Mouse (Mus musculus) lung, embryonic 14.5 days (tissue): ENCODE measurements around the gene Slc17a7. TPM values are rescaled to one million over a fixed set of nuclear protein-coding genes. Genes with fewer than 3 reads are reported as not detected.
"Not testable (repeated sequence)": the region's sequence is repeated elsewhere in the genome, so short reads cannot be mapped to it uniquely, and the experiment has no call there.

Experiments used
- ATAC-seq: fragments of 200-750 bp; cut with Nextera tagmentation; 2 replicates; pipeline ENCODE4 v1.8.0; 2017; ENCODE audit warnings: mild to moderate bottlenecking, moderate TSS enrichment, moderate library complexity; ENCODE audit not compliant: insufficient read depth
- DNase-seq: peaks from one replicate; pipeline ENCODE4 v3.0.0-alpha.2; 2015
- H3K27ac ChIP-seq: fragments of 300-500 bp; sonication (generic); 2 replicates; pipeline ENCODE4 v1.5.1; 2014; ENCODE audit warnings: low read depth, mild to moderate bottlenecking, moderate library complexity
- H3K27me3 ChIP-seq: fragments of 300-500 bp; sonication (generic); 2 replicates; pipeline ENCODE4 v1.6.1; 2014; ENCODE audit warnings: low read length, control low read depth; ENCODE audit not compliant: insufficient read depth
- H3K36me3 ChIP-seq: fragments of 300-500 bp; sonication (generic); 2 replicates; pipeline ENCODE4 v1.6.1; 2014; ENCODE audit warnings: control low read depth; ENCODE audit not compliant: insufficient read depth
- H3K4me1 ChIP-seq: fragments of 300-500 bp; sonication (generic); 2 replicates; pipeline ENCODE4 v1.6.1; 2014; ENCODE audit warnings: antibody characterized with exemption, control low read depth; ENCODE audit not compliant: insufficient read depth
- H3K4me2 ChIP-seq: fragments of 300-500 bp; sonication (generic); 2 replicates; pipeline ENCODE4 v1.6.1; 2014; ENCODE audit warnings: mild to moderate bottlenecking
- H3K4me3 ChIP-seq: fragments of 300-500 bp; sonication (generic); 2 replicates; pipeline ENCODE4 v1.5.1; 2014; ENCODE audit warnings: low read depth, low read length
- H3K9ac ChIP-seq: fragments of 300-500 bp; sonication (generic); 2 replicates; pipeline ENCODE4 v1.6.1; 2014
- H3K9me3 ChIP-seq: fragments of 300-500 bp; sonication (generic); 2 replicates; pipeline ENCODE4 v1.6.1; 2016; ENCODE audit warnings: low read depth, low read length, control low read depth
- CTCF ChIP-seq: IDR thresholded peaks from 2 replicates; pipeline ENCODE4 v1.5.1; 2016; ENCODE audit warnings: antibody characterized with exemption, low read depth
- WGBS: fragments of 180-500 bp; shearing (Covaris S2); extraction: QIAGEN DNeasy Blood & Tissue Kit; methylation state at CpG from one replicate; pipeline ENCODE4 v1.1.7; 2014; 5-methylcytosine and 5-hydroxymethylcytosine counted together
- polyA plus RNA-seq: library from polyadenylated mRNA; unstranded; fragments of >200 nt; fragmentation: Nextera tagmentation; extraction: Ambion mirVana; gene quantifications from 2 replicates; pipeline ENCODE4 v1.2.1, GENCODE M21; 2014

The Slc17a7 gene
- polyA plus RNA-seq, 1 experiment from 2014 or later = 0.09 TPM

- WGBS = 74% methylated on average over 15 of the region's 15 CpGs
- H3K27ac ChIP-seq = peak overlapping the region; percentile 95; the same call in 1 of the 2 replicates
- peaks cover 80% of the 10 kb centered on the region for H3K36me3 ChIP-seq
- ATAC-seq (no peak), DNase-seq (no peak)
- H3K4me3 ChIP-seq = peak overlapping the region; percentile 99
- H3K9me3 ChIP-seq = no peaks in the 10 kb centered on the region
- no peaks in the 10 kb centered on the region for H3K27me3 ChIP-seq
- no peak for TF ChIP-seq CTCF
- H3K4me1 ChIP-seq = peaks cover 15% of the 10 kb centered on the region
- H3K9ac ChIP-seq = peak overlapping the region; percentile 98
- peak overlapping the region; percentile 81 for H3K4me2 ChIP-seq
Measured at GRCm38 (mm10) chr7:45122561-45123185, 41.1 kb upstream of the Slc17a7 start.

GRCm38 (mm10) chr7:45123186-45123570 is 40.6 kb upstream of the Slc17a7 start:
- Histone ChIP-seq H3K4me1 (peaks cover 15% of the 10 kb centered on the region), H3K27me3 (no peaks in the 10 kb centered on the region), H3K9ac (peak overlapping the region; percentile 98), H3K4me2 (peak overlapping the region; percentile 81), H3K36me3 (peaks cover 82% of the 10 kb centered on the region), H3K4me3 (peak overlapping the region; percentile 99), H3K27ac (peak overlapping the region; percentile 95; the same call in 1 of the 2 replicates), H3K9me3 (no peaks in the 10 kb centered on the region)
- peak; percentile 53 for DNase-seq
- no peak for TF ChIP-seq CTCF
- ATAC-seq = no peak
- 19% methylated on average over 12 of the region's 12 CpGs for WGBS

- Histone ChIP-seq H3K27me3 (no peaks in the 10 kb centered on the region), H3K9me3 (no peaks in the 10 kb centered on the region), H3K4me3 (peak within 1 kb of the TSS; percentile 99), H3K4me1 (peaks cover 15% of the 10 kb centered on the region), H3K27ac (peak within 1 kb of the TSS; percentile 95), H3K36me3 (peaks cover 73% of the 10 kb centered on the region), H3K9ac (peak within 1 kb of the TSS; percentile 98), H3K4me2 (peak within 1 kb of the TSS; percentile 92)
- under 1% methylated on average over 59 of the region's 59 CpGs for WGBS
- DNase-seq (peak; percentile 100), ATAC-seq (peak; percentile 79)
- no peak for TF ChIP-seq CTCF
Measured at GRCm38 (mm10) chr7:45124224-45125143, 39.3 kb upstream of the Slc17a7 start, which contains the start of gene Rps11. Gene Rps11 (minus strand): TSS chr7:45124439.

GRCm38 (mm10) chr7:45125144-45125600 is 38.6 kb upstream of the Slc17a7 start:
- ATAC-seq (no peak), DNase-seq (peak; percentile 80)
- Histone ChIP-seq H3K27ac (peak overlapping the region; percentile 95), H3K9ac (peak overlapping the region; percentile 33; the same call in 1 of the 2 replicates), H3K9me3 (no peaks in the 10 kb centered on the region), H3K4me3 (no peak overlapping the region), H3K36me3 (peaks cover 67% of the 10 kb centered on the region), H3K4me2 (peak overlapping the region; percentile 92), H3K27me3 (no peaks in the 10 kb centered on the region), H3K4me1 (peaks cover 19% of the 10 kb centered on the region)
- peak; percentile 50 for TF ChIP-seq CTCF
- 16% methylated on average over 7 of the region's 7 CpGs for WGBS

- not testable (repeated sequence) for DNase-seq, H3K9me3 ChIP-seq, ATAC-seq, H3K27me3 ChIP-seq
- H3K4me1 ChIP-seq = peaks cover 19% of the 10 kb centered on the region
- peak overlapping the region; percentile 97 for H3K9ac ChIP-seq
- H3K4me3 ChIP-seq = peak overlapping the region; percentile 67; the same call in 1 of the 2 replicates
- WGBS = 58% methylated on average over 5 of the region's 5 CpGs
- H3K36me3 ChIP-seq = peaks cover 63% of the 10 kb centered on the region
- H3K4me2 ChIP-seq = peak overlapping the region; percentile 92
- H3K27ac ChIP-seq = peak overlapping the region; percentile 95
Measured at GRCm38 (mm10) chr7:45125649-45126048, 38.1 kb upstream of the Slc17a7 start.

GRCm38 (mm10) chr7:45126147-45126843 is 37.5 kb upstream of the Slc17a7 start:
- no peak for TF ChIP-seq CTCF
- 66% methylated on average over 17 of the region's 17 CpGs for whole genome bisulfite sequencing
- H3K4me1 ChIP-seq = peaks cover 19% of the 10 kb centered on the region

More at GRCm38 (mm10) chr7:45126147-45126843, 37.5 kb upstream of the Slc17a7 start:
- ATAC-seq (no peak), DNase-seq (no peak)
- H3K27me3 ChIP-seq = no peaks in the 10 kb centered on the region
- peaks cover 56% of the 10 kb centered on the region for H3K36me3 ChIP-seq
- H3K9me3 ChIP-seq = no peaks in the 10 kb centered on the region
- peak overlapping the region; percentile 92 for H3K4me2 ChIP-seq
- H3K4me3 ChIP-seq = peak overlapping the region; percentile 67
- peak overlapping the region; percentile 95 for H3K27ac ChIP-seq
- peak overlapping the region; percentile 97 for H3K9ac ChIP-seq
